Mouse (Mus musculus): ENCODE measurements at regions not wholly inside any gene's neighbourhood (a gene's known extent, or its start where the extent isn't known, plus 50 kb on each side); places are given as distances from the start of the nearest gene placed in this dataset.

DNA sequence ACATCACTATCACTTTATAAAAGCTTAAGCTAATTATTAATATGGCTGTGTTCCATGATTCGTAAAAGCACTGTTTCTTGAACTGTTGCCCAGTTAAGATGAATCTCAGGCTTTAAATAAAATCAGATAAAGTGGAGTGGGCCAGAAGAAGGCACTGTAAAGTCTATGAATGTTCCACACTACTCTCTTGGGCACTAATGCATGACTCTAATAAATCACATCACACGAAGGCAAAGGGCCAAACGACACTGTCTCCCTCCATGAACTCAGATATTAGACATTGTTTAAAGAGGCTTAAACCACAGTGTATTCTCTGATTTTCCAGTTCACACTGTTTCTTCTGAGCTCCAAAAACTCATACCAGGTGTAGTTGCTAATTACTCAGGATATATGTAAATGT, 55.9 kb upstream of the Ufm1 start:
- Histone ChIP-seq H3K4me2 (ENCODE audit: low read depth) (no peak overlapping the region), H3ac (ENCODE audit: control insufficient read depth, insufficient read length) (no peak overlapping the region), H3K36me3 (ENCODE audit: control insufficient read depth, insufficient read depth) (no peaks in the 10 kb centered on the region), H3K4me3 (no peak overlapping the region), H3K79me2 (ENCODE audit: control insufficient read depth, insufficient read depth) (no peaks in the 10 kb centered on the region), H3K27me3 (ENCODE audit: control insufficient read depth, insufficient read depth, insufficient read length) (no peaks in the 10 kb centered on the region)
- TF ChIP-seq POLR2AphosphoS2 (IDR thresholded peaks at IDR 0.05; ENCODE audit: insufficient read length, low read depth) (no peak), SRF (IDR thresholded peaks at IDR 0.05; ENCODE audit: control insufficient read depth, insufficient read length, low read depth) (no peak), TCF3 (IDR thresholded peaks at IDR 0.05; ENCODE audit: insufficient read length, low read depth) (no peak), TCF12 (IDR thresholded peaks at IDR 0.05; ENCODE audit: insufficient read depth, poor library complexity, severe bottlenecking) (no peak), CEBPB (IDR thresholded peaks at IDR 0.05; ENCODE audit: insufficient read depth, poor library complexity, severe bottlenecking) (no peak), MAX (IDR thresholded peaks at IDR 0.05; ENCODE audit: low read depth) (no peak), MYOG (IDR thresholded peaks at IDR 0.05; ENCODE audit: control insufficient read depth in 1 of 3, insufficient read depth in 1 of 3, insufficient read length in 2 of 3, low read depth in 2 of 3) (no peak), REST (IDR thresholded peaks at IDR 0.05; ENCODE audit: insufficient read depth, insufficient read length) (no peak), POLR2A (IDR thresholded peaks at IDR 0.05; ENCODE audit: insufficient read length, low read depth) (no peak), E2F4 (IDR thresholded peaks at IDR 0.05; ENCODE audit: insufficient read depth) (no peak), USF1 (IDR thresholded peaks at IDR 0.05; ENCODE audit: low read depth) (no peak), MYOD1 (IDR thresholded peaks at IDR 0.05; ENCODE audit: control insufficient read depth in 1 of 3, insufficient read length in 2 of 3, low read depth in 2 of 3) (no peak)

DNA sequence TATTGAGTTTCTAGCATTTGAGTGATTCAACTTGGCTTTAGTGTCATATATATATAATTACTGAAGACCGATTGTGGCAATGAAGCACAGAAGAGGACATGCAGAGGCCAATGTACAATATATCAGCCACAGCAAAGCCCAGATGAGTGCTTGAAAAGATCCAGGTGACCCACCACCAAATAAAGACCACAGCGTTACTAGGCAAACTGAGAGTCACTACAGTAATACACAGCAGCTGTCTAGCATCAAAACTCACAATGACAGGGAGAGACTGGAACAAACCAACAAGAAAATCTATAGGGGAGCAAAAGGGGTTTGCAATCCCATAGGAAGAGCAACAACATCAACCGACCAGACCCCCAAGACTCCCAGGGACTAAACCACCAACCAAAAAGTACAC, 54.3 kb upstream of the Ufm1 start:
- H3K79me2 ChIP-seq (ENCODE audit: control insufficient read depth, insufficient read depth): no peaks in the 10 kb centered on the region
- no peak overlapping the region for H3K4me2 ChIP-seq (ENCODE audit: low read depth)
- TF ChIP-seq MYOG (IDR thresholded peaks at IDR 0.05; ENCODE audit: control insufficient read depth in 1 of 3, insufficient read depth in 1 of 3, insufficient read length in 2 of 3, low read depth in 2 of 3): no peak
- TF ChIP-seq POLR2A (IDR thresholded peaks at IDR 0.05; ENCODE audit: insufficient read length, low read depth): no peak
- TF ChIP-seq USF1 (IDR thresholded peaks at IDR 0.05; ENCODE audit: low read depth): no peak
- no peak for TF ChIP-seq REST (IDR thresholded peaks at IDR 0.05; ENCODE audit: insufficient read depth, insufficient read length)
- TF ChIP-seq POLR2AphosphoS2 (IDR thresholded peaks at IDR 0.05; ENCODE audit: insufficient read length, low read depth): no peak
- no peak for TF ChIP-seq TCF3 (IDR thresholded peaks at IDR 0.05; ENCODE audit: insufficient read length, low read depth)
- TF ChIP-seq TCF12 (IDR thresholded peaks at IDR 0.05; ENCODE audit: insufficient read depth, poor library complexity, severe bottlenecking): no peak
- TF ChIP-seq CEBPB (IDR thresholded peaks at IDR 0.05; ENCODE audit: insufficient read depth, poor library complexity, severe bottlenecking): no peak
- no peak for TF ChIP-seq SRF (IDR thresholded peaks at IDR 0.05; ENCODE audit: control insufficient read depth, insufficient read length, low read depth)
- TF ChIP-seq MAX (IDR thresholded peaks at IDR 0.05; ENCODE audit: low read depth): no peak
- no peak for TF ChIP-seq E2F4 (IDR thresholded peaks at IDR 0.05; ENCODE audit: insufficient read depth)
- no peak for TF ChIP-seq MYOD1 (IDR thresholded peaks at IDR 0.05; ENCODE audit: control insufficient read depth in 1 of 3, insufficient read length in 2 of 3, low read depth in 2 of 3)
- H3ac ChIP-seq (ENCODE audit: control insufficient read depth, insufficient read length): no peak overlapping the region
- no peak overlapping the region for H3K4me3 ChIP-seq
- H3K36me3 ChIP-seq (ENCODE audit: control insufficient read depth, insufficient read depth): no peaks in the 10 kb centered on the region
- no peaks in the 10 kb centered on the region for H3K27me3 ChIP-seq (ENCODE audit: control insufficient read depth, insufficient read depth, insufficient read length)

DNA sequence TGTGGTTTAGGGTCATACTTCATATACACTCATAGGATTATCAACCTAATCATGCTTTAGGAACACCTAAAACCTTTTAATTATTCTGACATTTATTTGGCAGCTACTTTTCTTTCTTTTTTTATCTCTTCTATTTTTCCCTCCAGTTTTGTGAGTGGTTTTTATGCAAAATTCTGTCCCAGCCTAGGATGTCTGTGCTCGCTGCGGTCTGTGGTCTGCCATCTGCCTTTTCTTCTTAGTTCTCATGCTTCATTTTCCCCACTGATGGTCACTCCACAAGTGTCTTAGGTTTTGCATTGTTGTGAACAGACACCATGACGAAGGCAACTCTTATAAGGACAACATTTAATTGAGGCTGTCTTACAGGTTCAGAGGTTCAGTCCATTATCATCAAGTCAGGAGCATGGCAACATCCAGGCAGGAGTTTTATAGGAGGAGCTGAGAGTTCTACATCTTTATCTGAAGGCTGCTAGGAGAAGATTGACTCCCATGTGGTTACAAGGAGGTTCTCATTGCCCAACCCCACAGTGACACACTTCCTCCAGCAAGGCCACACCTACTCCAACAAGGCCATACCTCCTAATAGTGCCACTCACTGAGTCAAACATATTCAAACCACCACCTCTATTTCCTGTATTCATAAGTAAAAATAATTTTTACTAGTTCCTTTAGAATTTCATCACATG, 50.5 kb upstream of the Ufm1 start:
- TF ChIP-seq MYOD1 (IDR thresholded peaks at IDR 0.05; ENCODE audit: control insufficient read depth in 1 of 3, insufficient read length in 2 of 3, low read depth in 2 of 3) (no peak), POLR2AphosphoS2 (IDR thresholded peaks at IDR 0.05; ENCODE audit: insufficient read length, low read depth) (no peak), POLR2A (IDR thresholded peaks at IDR 0.05; ENCODE audit: insufficient read length, low read depth) (no peak), MYOG (IDR thresholded peaks at IDR 0.05; ENCODE audit: control insufficient read depth in 1 of 3, insufficient read depth in 1 of 3, insufficient read length in 2 of 3, low read depth in 2 of 3) (no peak), REST (IDR thresholded peaks at IDR 0.05; ENCODE audit: insufficient read depth, insufficient read length) (no peak), CEBPB (IDR thresholded peaks at IDR 0.05; ENCODE audit: insufficient read depth, poor library complexity, severe bottlenecking) (no peak), TCF3 (IDR thresholded peaks at IDR 0.05; ENCODE audit: insufficient read length, low read depth) (no peak), SRF (IDR thresholded peaks at IDR 0.05; ENCODE audit: control insufficient read depth, insufficient read length, low read depth) (no peak), MAX (IDR thresholded peaks at IDR 0.05; ENCODE audit: low read depth) (no peak), USF1 (IDR thresholded peaks at IDR 0.05; ENCODE audit: low read depth) (no peak), E2F4 (IDR thresholded peaks at IDR 0.05; ENCODE audit: insufficient read depth) (no peak), TCF12 (IDR thresholded peaks at IDR 0.05; ENCODE audit: insufficient read depth, poor library complexity, severe bottlenecking) (no peak)
- Histone ChIP-seq H3K4me3 (no peak overlapping the region), H3K36me3 (ENCODE audit: control insufficient read depth, insufficient read depth) (no peaks in the 10 kb centered on the region), H3ac (ENCODE audit: control insufficient read depth, insufficient read length) (no peak overlapping the region), H3K79me2 (ENCODE audit: control insufficient read depth, insufficient read depth) (no peaks in the 10 kb centered on the region), H3K4me2 (ENCODE audit: low read depth) (no peak overlapping the region), H3K27me3 (ENCODE audit: control insufficient read depth, insufficient read depth, insufficient read length) (no peaks in the 10 kb centered on the region)

All from myocyte (in vitro differentiated cells).